Mouse (Mus musculus) neural tube, embryonic 14.5 days (tissue): ENCODE measurements around the gene Fgf14. TPM values are rescaled to one million over a fixed set of nuclear protein-coding genes. Genes with fewer than 3 reads are reported as not detected.
A peak's percentile ranks its signal among the peaks of the same experiment; 100 is the strongest.
"Not testable (repeated sequence)": the region's sequence is repeated elsewhere in the genome, so short reads cannot be mapped to it uniquely, and the experiment has no call there.

ENCODE experiments used
- ATAC-seq: fragments of 200-750 bp; cut with Nextera tagmentation; 2 replicates; pipeline ENCODE4 v1.8.0; 2017; ENCODE audit warnings: low read depth, mild to moderate bottlenecking, moderate TSS enrichment, moderate library complexity
- H3K27ac ChIP-seq: fragments of 300-500 bp; sonication (generic); 2 replicates; pipeline ENCODE4 v1.5.1; 2014; ENCODE audit warnings: low read depth, mild to moderate bottlenecking, control low read depth, low read length, moderate library complexity, mixed read lengths
- H3K27me3 ChIP-seq: fragments of 300-500 bp; sonication (generic); 2 replicates; pipeline ENCODE4 v1.6.1; 2014; ENCODE audit warnings: low read length; ENCODE audit not compliant: control insufficient read depth, insufficient read depth
- H3K36me3 ChIP-seq: fragments of 300-500 bp; sonication (generic); 2 replicates; pipeline ENCODE4 v1.6.1; 2014; ENCODE audit warnings: low read length, mixed read lengths; ENCODE audit not compliant: control insufficient read depth, insufficient read depth
- H3K4me1 ChIP-seq: fragments of 300-500 bp; sonication (generic); 2 replicates; pipeline ENCODE4 v1.6.1; 2014; ENCODE audit warnings: low read length; ENCODE audit not compliant: control insufficient read depth, insufficient read depth
- H3K4me2 ChIP-seq: fragments of 300-500 bp; sonication (generic); 2 replicates; pipeline ENCODE4 v1.6.1; 2014; ENCODE audit warnings: mild to moderate bottlenecking, low read depth, low read length, control low read depth
- H3K4me3 ChIP-seq: fragments of 300-500 bp; sonication (generic); 2 replicates; pipeline ENCODE4 v1.5.1; 2014; ENCODE audit warnings: low read depth, low read length, control low read depth, mixed read lengths
- H3K9ac ChIP-seq: fragments of 300-500 bp; sonication (generic); replicated peaks from 2 replicates; pipeline ENCODE4 v1.6.1; 2014; ENCODE audit warnings: low read depth, mild to moderate bottlenecking, control low read depth, low read length, mixed read lengths
- H3K9me3 ChIP-seq: fragments of 300-500 bp; sonication (generic); 2 replicates; pipeline ENCODE4 v1.6.1; 2016; ENCODE audit warnings: low read length; ENCODE audit not compliant: control insufficient read depth
- WGBS: fragments of 180-500 bp; shearing (Covaris S2); extraction: QIAGEN DNeasy Blood & Tissue Kit; methylation state at CpG from one replicate; pipeline ENCODE4 v1.1.7; 2014; 5-methylcytosine and 5-hydroxymethylcytosine counted together
- polyA plus RNA-seq: library from polyadenylated mRNA; unstranded; fragments of >200 nt; fragmentation: Nextera tagmentation; extraction: Ambion mirVana; gene quantifications from 2 replicates; pipeline ENCODE4 v1.2.1, GENCODE M21; 2014

Gene Fgf14
- polyA plus RNA-seq, 1 experiment from 2014 or later: 36.3 TPM

DNA sequence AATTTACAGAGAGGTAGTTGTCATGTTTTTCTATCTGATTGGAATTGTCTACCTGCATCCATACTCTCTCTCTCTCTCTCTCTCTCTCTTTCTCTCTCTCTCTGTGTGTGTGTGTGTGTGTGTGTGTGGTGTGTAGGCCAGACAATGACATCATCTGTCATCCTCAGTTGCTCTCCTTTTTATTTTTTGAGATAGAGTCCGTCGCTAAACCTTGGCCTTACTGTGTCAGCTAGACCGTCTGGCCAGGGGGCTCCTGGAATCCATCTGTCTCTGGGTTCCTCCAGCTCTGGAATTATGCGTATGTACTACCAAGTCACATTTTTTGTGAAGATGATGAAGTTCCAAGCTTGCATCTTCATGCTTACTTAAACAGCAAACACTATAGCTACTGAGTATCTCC is 639.5 kb downstream of the Fgf14 start:
- ATAC-seq: 0 out of 2 replicates have a peak, but pooled peaks have one; percentile 14
- Histone ChIP-seq H3K27ac (no peak overlapping the region), H3K4me3 (no peak overlapping the region), H3K9me3 (no peaks in the 10 kb centered on the region), H3K36me3 (no peaks in the 10 kb centered on the region), H3K9ac (no peak overlapping the region), H3K4me1 (no peaks in the 10 kb centered on the region), H3K27me3 (no peaks in the 10 kb centered on the region), H3K4me2 (no peak overlapping the region)
- 60% methylated on average over 4 of the region's 4 CpGs for WGBS

DNA sequence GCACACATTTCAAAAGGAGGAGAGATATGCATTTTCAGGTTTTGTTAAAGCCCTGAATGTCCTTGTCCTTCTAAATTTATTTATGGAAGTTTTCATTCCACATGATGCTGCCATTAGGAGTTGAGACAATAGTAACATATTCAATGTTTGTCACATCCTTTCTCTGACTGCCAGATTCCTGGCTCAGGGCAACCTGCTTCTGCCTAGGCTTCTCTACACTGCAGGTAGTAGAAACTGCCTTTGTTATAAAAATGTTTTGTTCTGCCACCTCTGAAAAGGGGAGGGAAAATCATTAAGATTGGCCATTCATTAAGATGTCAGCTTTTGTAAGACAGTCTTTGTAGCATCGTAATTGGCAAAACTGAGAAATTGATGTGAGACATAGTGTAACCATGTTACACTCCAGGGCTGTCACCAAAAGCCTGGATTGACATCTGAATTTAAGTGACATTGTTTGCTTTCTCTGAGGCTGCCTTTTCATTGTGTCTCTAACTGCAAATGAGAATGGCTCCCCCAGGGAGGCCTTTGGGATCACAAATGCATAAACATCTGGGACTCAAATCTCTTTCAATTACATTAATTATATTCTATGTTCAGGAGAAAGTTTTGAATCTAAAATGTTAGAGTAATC is 640.2 kb downstream of the Fgf14 start:
- no peak overlapping the region for H3K4me3 ChIP-seq
- H3K36me3 ChIP-seq: no peaks in the 10 kb centered on the region
- no peak overlapping the region for H3K4me2 ChIP-seq
- peak; percentile 70; the same call in 1 of the 2 replicates for ATAC-seq
- no peaks in the 10 kb centered on the region for H3K9me3 ChIP-seq
- no peaks in the 10 kb centered on the region for H3K27me3 ChIP-seq
- no peaks in the 10 kb centered on the region for H3K4me1 ChIP-seq
- H3K27ac ChIP-seq: no peak overlapping the region
- 10% methylated on average over 1 of the region's 1 CpGs for WGBS
- H3K9ac ChIP-seq: no peak overlapping the region

DNA sequence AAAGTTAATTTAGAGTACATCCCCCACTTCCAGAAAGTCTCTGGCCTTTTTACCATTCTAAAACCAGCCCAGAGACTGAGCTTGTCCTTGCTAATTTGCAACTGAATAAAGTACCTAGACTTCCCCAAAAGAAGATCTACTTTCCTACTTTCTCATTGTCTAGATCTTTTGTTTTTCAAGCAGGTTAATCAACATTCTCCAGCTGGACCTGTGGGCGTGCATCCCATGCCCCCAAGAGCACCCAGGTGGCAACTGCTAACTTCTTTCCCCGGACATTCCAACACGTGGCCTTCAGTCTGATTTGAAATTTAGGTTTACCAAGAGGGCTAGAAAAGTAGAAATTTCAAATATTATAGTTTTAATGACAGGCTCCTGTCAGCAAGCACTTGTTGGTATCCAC is 643.6 kb downstream of the Fgf14 start:
- H3K4me2 ChIP-seq, H3K4me3 ChIP-seq, H3K27ac ChIP-seq, H3K36me3 ChIP-seq, H3K9ac ChIP-seq, H3K27me3 ChIP-seq, H3K4me1 ChIP-seq, ATAC-seq, H3K9me3 ChIP-seq: not testable (repeated sequence)
- 44% methylated on average over 3 of the region's 3 CpGs for WGBS

DNA sequence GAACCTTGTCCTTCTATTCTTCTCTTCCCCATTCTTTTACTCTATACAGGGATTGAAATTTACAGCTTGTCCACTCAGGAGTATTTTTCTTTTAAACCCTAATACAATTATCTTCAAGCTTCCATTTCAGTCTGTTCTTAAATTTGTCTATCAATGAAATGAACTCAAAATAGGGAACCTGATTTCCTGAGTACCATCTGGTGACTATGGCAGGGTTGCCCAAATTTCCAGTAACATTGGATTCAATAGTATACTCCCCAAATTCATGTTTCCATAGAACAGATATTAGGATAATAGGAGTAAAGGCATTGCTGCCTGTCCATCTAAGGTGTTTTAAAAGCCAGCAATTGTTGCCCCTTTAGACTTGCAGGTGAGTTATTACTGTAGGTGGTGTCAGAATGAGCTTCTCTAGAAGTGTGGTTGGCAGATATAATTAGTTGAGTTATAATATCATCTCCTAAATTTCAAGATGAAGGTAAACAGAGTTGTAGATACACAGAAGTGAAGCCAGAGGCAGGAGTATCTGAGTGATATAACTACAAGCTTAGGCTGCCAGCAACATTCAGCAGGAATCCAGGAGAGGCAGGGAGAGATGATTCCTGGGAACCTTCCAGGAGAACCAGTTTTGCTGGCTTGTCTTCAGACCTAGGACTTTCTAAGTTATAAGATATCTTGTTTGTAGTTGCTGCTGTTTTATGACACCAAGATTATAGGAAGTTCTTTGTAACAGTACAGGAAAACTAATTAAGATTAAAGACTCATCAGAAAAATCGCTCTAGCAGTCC is 648.8 kb downstream of the Fgf14 start:
- Histone ChIP-seq H3K9ac (no peak overlapping the region), H3K4me3 (no peak overlapping the region), H3K27ac (no peak overlapping the region), H3K4me2 (no peak overlapping the region), H3K9me3 (no peaks in the 10 kb centered on the region), H3K4me1 (no peaks in the 10 kb centered on the region), H3K27me3 (no peaks in the 10 kb centered on the region), H3K36me3 (no peaks in the 10 kb centered on the region)
- ATAC-seq: no peak
- WGBS: 92% methylated on average over 1 of the region's 1 CpGs

DNA sequence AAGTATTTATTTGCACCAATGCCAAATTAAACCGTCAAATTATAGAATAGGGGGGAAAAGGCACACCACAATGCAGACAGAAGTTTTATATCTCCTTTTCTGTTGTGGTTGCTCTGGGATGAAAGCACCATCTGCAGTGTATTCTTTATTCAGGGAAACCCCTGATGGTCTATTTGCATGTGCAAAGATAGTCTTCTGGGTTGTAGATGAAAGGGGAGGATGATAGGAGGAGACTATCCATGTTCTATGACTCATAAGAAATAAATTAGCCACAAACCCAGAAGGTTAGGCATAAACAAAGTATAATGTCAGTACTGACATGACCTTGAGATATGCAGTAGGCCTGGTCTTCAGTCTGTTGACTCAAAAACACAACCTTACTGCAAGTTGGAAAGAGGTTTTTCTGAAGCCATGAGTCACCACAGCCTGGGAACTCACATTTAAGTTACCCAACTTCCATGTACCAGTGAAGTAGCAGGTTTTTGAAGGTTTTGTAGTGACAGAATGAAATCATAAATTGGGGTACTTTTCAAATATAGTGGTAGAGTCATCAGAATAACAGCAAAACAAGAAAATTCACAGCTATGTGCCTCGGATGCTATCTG is 686.2 kb downstream of the Fgf14 start:
- H3K9me3 ChIP-seq: no peaks in the 10 kb centered on the region
- H3K27ac ChIP-seq: no peak overlapping the region
- H3K27me3 ChIP-seq: no peaks in the 10 kb centered on the region
- H3K36me3 ChIP-seq: no peaks in the 10 kb centered on the region
- no peak for ATAC-seq
- no peaks in the 10 kb centered on the region for H3K4me1 ChIP-seq
- no peak overlapping the region for H3K4me3 ChIP-seq
- 62% methylated on average over 2 of the region's 2 CpGs for WGBS
- no peak overlapping the region for H3K4me2 ChIP-seq
- H3K9ac ChIP-seq: no peak overlapping the region

- ATAC-seq: no peak
- H3K36me3 ChIP-seq: no peaks in the 10 kb centered on the region
- H3K4me3 ChIP-seq: no peak overlapping the region
- H3K4me1 ChIP-seq: no peaks in the 10 kb centered on the region
- 77% methylated on average over 6 of the region's 6 CpGs for WGBS
- H3K9ac ChIP-seq: no peak overlapping the region
- H3K9me3 ChIP-seq: no peaks in the 10 kb centered on the region
- H3K27ac ChIP-seq: no peak overlapping the region
- no peaks in the 10 kb centered on the region for H3K27me3 ChIP-seq
- H3K4me2 ChIP-seq: no peak overlapping the region
Observed at GRCm38 (mm10) chr14:123967996-123968395, 708.9 kb downstream of the Fgf14 start.

GRCm38 (mm10) chr14:123966531-123966930 is 710.4 kb downstream of the Fgf14 start:
- no peak overlapping the region for H3K4me3 ChIP-seq
- no peaks in the 10 kb centered on the region for H3K4me1 ChIP-seq
- no peak overlapping the region for H3K27ac ChIP-seq
- no peak overlapping the region for H3K4me2 ChIP-seq
- no peak for ATAC-seq
- H3K27me3 ChIP-seq: no peaks in the 10 kb centered on the region
- H3K9me3 ChIP-seq: no peaks in the 10 kb centered on the region
- no peak overlapping the region for H3K9ac ChIP-seq
- 78% methylated on average over 2 of the region's 2 CpGs for WGBS
- no peaks in the 10 kb centered on the region for H3K36me3 ChIP-seq
